Mouse (Mus musculus) heart, postnatal 0 days (tissue): ENCODE results near the gene Col4a2.

ENCODE experiments used
- CTCF ChIP-seq: IDR thresholded peaks from 2 replicates; pipeline ENCODE4 v1.5.1; 2016; ENCODE audit warnings: antibody characterized with exemption, control low read depth, low read depth
- EP300 ChIP-seq: IDR thresholded peaks from 2 replicates; pipeline ENCODE4 v1.6.1; 2016; ENCODE audit warnings: antibody characterized with exemption, low read depth

GRCm38 (mm10) chr8:11419645-11420044, 107.0 kb downstream of the Col4a2 start:
- no peak for TF ChIP-seq EP300
- TF ChIP-seq CTCF = peak; percentile 85
